Mouse (Mus musculus) thymus, adult 2 months (tissue): Measurements from ENCODE around the gene Gabrr2. TPM values are rescaled to one million over a fixed set of nuclear protein-coding genes. Genes with fewer than 3 reads are reported as not detected.
"Not testable (repeated sequence)": the region's sequence is repeated elsewhere in the genome, so short reads cannot be mapped to it uniquely, and the experiment has no call there.

Experiments
- DNase-seq: peaks from one replicate; pipeline ENCODE4 v3.0.0; 2021
- H3K27ac ChIP-seq: fragments of 200-500 bp; 2 replicates; pipeline ENCODE4 v1.5.1; 2012; ENCODE audit warnings: low read length, control low read depth; ENCODE audit not compliant: control insufficient read depth, insufficient read depth
- H3K27me3 ChIP-seq: fragments of 200-500 bp; 2 replicates; pipeline ENCODE4 v1.6.1; 2012; ENCODE audit warnings: mild to moderate bottlenecking, low read length, moderate library complexity, mixed read lengths; ENCODE audit not compliant: control insufficient read depth, insufficient read depth
- H3K36me3 ChIP-seq: fragments of 200-500 bp; 2 replicates; pipeline ENCODE4 v1.6.1; 2012; ENCODE audit warnings: mild to moderate bottlenecking, low read length, moderate library complexity; ENCODE audit not compliant: control insufficient read depth, insufficient read depth
- H3K4me1 ChIP-seq: fragments of 200-500 bp; replicated peaks from 2 replicates; pipeline ENCODE4 v1.6.1; 2012; ENCODE audit warnings: low read length; ENCODE audit not compliant: control insufficient read depth, insufficient read depth
- H3K4me3 ChIP-seq: fragments of 200-500 bp; 2 replicates; pipeline ENCODE4 v1.5.1; 2012; ENCODE audit warnings: mild to moderate bottlenecking, low read length, control low read depth, moderate library complexity; ENCODE audit not compliant: control insufficient read depth, insufficient read depth
- CTCF ChIP-seq: fragments of 200-500 bp; IDR thresholded peaks from 2 replicates; pipeline ENCODE4 v1.5.1; 2012; ENCODE audit warnings: mild to moderate bottlenecking, control low read depth, low read length, moderate library complexity, borderline replicate concordance; ENCODE audit not compliant: control insufficient read depth, poor library complexity, insufficient read depth; ENCODE audit errors: extremely low read depth
- POLR2A ChIP-seq: fragments of 200-500 bp; IDR thresholded peaks from 2 replicates; pipeline ENCODE4 v1.6.1; 2012; ENCODE audit warnings: mild to moderate bottlenecking, low read length, control low read depth, moderate library complexity; ENCODE audit not compliant: control insufficient read depth, poor library complexity, insufficient read depth; ENCODE audit errors: extremely low read depth
- WGBS: fragments of 180-500 bp; shearing (Covaris S2); methylation state at CpG from one replicate; pipeline ENCODE4 v1.1.7; 2018; 5-methylcytosine and 5-hydroxymethylcytosine counted together
- polyA plus RNA-seq: library from polyadenylated mRNA; depleted of rRNA; stranded (reverse); fragments of >200 nt; gene quantifications from 2 replicates; pipeline ENCODE4 v1.2.3, GENCODE M21; 2012; rRNA removed

Gene Gabrr2
- polyA plus RNA-seq, 1 experiment, result 3.9 TPM

- no peak for DNase-seq
- Histone ChIP-seq H3K36me3 (no peaks in the 10 kb centered on the region), H3K27me3 (no peaks in the 10 kb centered on the region), H3K4me3 (no peak overlapping the region), H3K4me1 (peaks cover 20% of the 10 kb centered on the region), H3K27ac (peak overlapping the region; percentile 7; the same call in 1 of the 2 replicates)
- 49% methylated on average over 7 of the region's 7 CpGs for WGBS
- TF ChIP-seq CTCF, result no peak
- no peak for TF ChIP-seq POLR2A
Observed at GRCm38 (mm10) chr4:33110845-33111244, 48.0 kb downstream of the Gabrr2 start.

- 55% methylated on average over 9 of the region's 9 CpGs for WGBS
- no peaks in the 10 kb centered on the region for H3K36me3 ChIP-seq
- no peaks in the 10 kb centered on the region for H3K27me3 ChIP-seq
- DNase-seq, result no peak
- TF ChIP-seq POLR2A (no peak), CTCF (no peak)
- no peak overlapping the region for H3K4me3 ChIP-seq
- peak overlapping the region; percentile 7; the same call in 1 of the 2 replicates for H3K27ac ChIP-seq
- H3K4me1 ChIP-seq, result peaks cover 15% of the 10 kb centered on the region
Observed at GRCm38 (mm10) chr4:33111358-33111757, 48.6 kb downstream of the Gabrr2 start.

- not testable (repeated sequence) for H3K27me3 ChIP-seq
- WGBS, result 93% methylated on average over 12 of the region's 14 CpGs
Observed at GRCm38 (mm10) chr4:33112866-33113265, 50.1 kb downstream of the Gabrr2 start.

GRCm38 (mm10) chr4:33119118-33119517 is 56.3 kb downstream of the Gabrr2 start:
- WGBS, result 3% methylated on average over 3 of the region's 3 CpGs
- H3K4me1 ChIP-seq, H3K27me3 ChIP-seq, H3K4me3 ChIP-seq, H3K36me3 ChIP-seq, H3K27ac ChIP-seq: not testable (repeated sequence)
- peak; percentile 78 for DNase-seq

More at GRCm38 (mm10) chr4:33112866-33113265, 50.1 kb downstream of the Gabrr2 start:
- not testable (repeated sequence) for H3K4me3 ChIP-seq, DNase-seq, H3K27ac ChIP-seq, H3K36me3 ChIP-seq
- peaks cover 14% of the 10 kb centered on the region for H3K4me1 ChIP-seq

- Histone ChIP-seq H3K4me3 (no peak overlapping the region), H3K36me3 (no peaks in the 10 kb centered on the region), H3K4me1 (no peaks in the 10 kb centered on the region), H3K27ac (no peak overlapping the region), H3K27me3 (no peaks in the 10 kb centered on the region)
- TF ChIP-seq POLR2A (no peak), CTCF (0 out of 2 replicates have a peak, but pooled peaks have one; percentile 15)
- peak; percentile 61 for DNase-seq
- WGBS, result 15% methylated on average over 6 of the region's 6 CpGs
Observed at GRCm38 (mm10) chr4:33124493-33124892, 61.7 kb downstream of the Gabrr2 start.

DNA sequence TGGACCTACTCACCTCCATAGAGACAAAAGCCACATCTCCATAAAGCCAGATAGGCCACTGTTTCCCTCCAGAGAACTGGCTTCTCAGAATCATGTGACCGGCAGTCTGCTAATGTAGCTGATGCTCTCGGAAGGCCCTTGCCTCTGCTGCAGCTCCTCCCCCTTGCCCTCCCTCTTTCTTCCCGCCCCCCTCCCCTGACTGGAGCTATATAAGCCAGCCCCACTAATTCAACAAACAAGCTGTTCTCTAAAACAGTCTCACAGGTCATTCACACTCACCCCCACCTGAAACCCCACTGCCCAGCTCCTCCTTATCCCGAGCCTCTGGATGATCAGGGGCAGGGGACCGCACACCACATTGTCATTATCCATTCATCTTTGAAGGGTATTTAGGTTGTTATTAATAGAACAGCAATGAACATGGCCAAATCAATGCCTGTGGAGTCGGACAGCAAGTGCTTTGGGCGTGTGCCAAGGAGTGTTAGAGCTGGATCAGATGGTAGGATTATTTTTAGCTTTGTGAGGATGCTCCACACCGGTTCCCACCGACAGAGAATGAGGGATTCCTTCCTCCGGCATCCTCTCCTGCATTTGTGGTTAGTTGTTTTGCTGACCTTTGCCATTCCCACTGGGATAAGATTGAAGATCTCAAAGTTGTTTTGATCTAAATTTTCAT is 62.7 kb downstream of the Gabrr2 start:
- H3K4me1 ChIP-seq, result no peaks in the 10 kb centered on the region
- H3K4me3 ChIP-seq, result no peak overlapping the region
- DNase-seq, result no peak
- no peak overlapping the region for H3K27ac ChIP-seq
- H3K27me3 ChIP-seq, result no peaks in the 10 kb centered on the region
- 87% methylated on average over 10 of the region's 10 CpGs for WGBS
- no peaks in the 10 kb centered on the region for H3K36me3 ChIP-seq
- TF ChIP-seq POLR2A, result no peak
- no peak for TF ChIP-seq CTCF

- DNase-seq, result no peak
- Histone ChIP-seq H3K27ac (no peak within 1 kb of the TSS), H3K36me3 (no peaks in the 10 kb centered on the region), H3K4me3 (no peak within 1 kb of the TSS), H3K27me3 (no peaks in the 10 kb centered on the region; the same call in 1 of the 2 replicates), H3K4me1 (no peaks in the 10 kb centered on the region)
- 90% methylated on average over 11 of the region's 11 CpGs for WGBS
- TF ChIP-seq POLR2A (no peak), CTCF (no peak)
Observed at GRCm38 (mm10) chr4:33132221-33132620, 69.4 kb downstream of the Gabrr2 start, which contains the start of gene Gabrr1. Gabrr1 (plus strand) TSS chr4:33132521.

Other genes starting within 250 kb of the Gabrr2 start
- 12.5 and 12.6 TPM in 2 replicates for gene Ankrd6, start 112.2 kb upstream of the Gabrr2 start, polyA plus RNA-seq
- 6.8 and 9.7 TPM in 2 replicates for gene Rragd, start 80.0 kb upstream of the Gabrr2 start, polyA plus RNA-seq
- 28.7 and 30.1 TPM in 2 replicates for gene Ube2j1, start 31.6 kb upstream of the Gabrr2 start, polyA plus RNA-seq
- 0.09 and 0.18 TPM in 2 replicates for gene Gabrr1, start 69.5 kb downstream of the Gabrr2 start, polyA plus RNA-seq
- 1.4 and 2.9 TPM in 2 replicates for gene Pm20d2, start 126.7 kb downstream of the Gabrr2 start, polyA plus RNA-seq
- 1.8 and 1.9 TPM in 2 replicates for gene Srsf12, start 146.0 kb downstream of the Gabrr2 start, polyA plus RNA-seq
- 250 and 410 TPM in 2 replicates for gene Pnrc1, start 227.2 kb downstream of the Gabrr2 start, polyA plus RNA-seq
- 4.2 and 5.0 TPM in 2 replicates for gene Rngtt, start 247.3 kb downstream of the Gabrr2 start, polyA plus RNA-seq